Mouse (Mus musculus) cerebellum, adult 18-20 months (tissue): ENCODE results near the gene Blvrb.
A peak's percentile ranks its signal among the peaks of the same experiment; 100 is the strongest.

Experiments used
- DNase-seq, 2 experiments: peaks; one replicate each; pipeline ENCODE4 v3.0.0; 2021

The Blvrb gene

GRCm38 (mm10) chr7:27449256-27449862 is 1.6 kb downstream of the Blvrb start:
- peak; percentile 69 to 76 for DNase-seq

- no peak for DNase-seq
Measured at GRCm38 (mm10) chr7:27451359-27451758, 3.6 kb downstream of the Blvrb start.

GRCm38 (mm10) chr7:27452206-27452770 is 4.5 kb downstream of the Blvrb start:
- no peak for DNase-seq

- DNase-seq, result no peak
Measured at GRCm38 (mm10) chr7:27454461-27455121, 6.8 kb downstream of the Blvrb start.

- DNase-seq, result no peak
Measured at GRCm38 (mm10) chr7:27455273-27455672, 7.5 kb downstream of the Blvrb start.

GRCm38 (mm10) chr7:27458614-27459013 is 10.8 kb downstream of the Blvrb start:
- DNase-seq, result no peak

- no peak for DNase-seq
Measured at GRCm38 (mm10) chr7:27459640-27460039, 11.9 kb downstream of the Blvrb start.

- no peak for DNase-seq
Measured at GRCm38 (mm10) chr7:27460477-27460876, 12.7 kb downstream of the Blvrb start.

GRCm38 (mm10) chr7:27467648-27468047 is 19.9 kb downstream of the Blvrb start:
- no peak for DNase-seq

- no peak for DNase-seq
Measured at GRCm38 (mm10) chr7:27471390-27472120, 23.8 kb downstream of the Blvrb start.

- no peak for DNase-seq
Measured at GRCm38 (mm10) chr7:27472596-27472995, 24.8 kb downstream of the Blvrb start.

GRCm38 (mm10) chr7:27473156-27473834 is 25.5 kb downstream of the Blvrb start, which contains the start of gene Sertad3:
Gene Sertad3, plus strand, starts transcription at chr7:27473768.
- peak; percentile 99 to 100 for DNase-seq

- no peak for DNase-seq
Measured at GRCm38 (mm10) chr7:27473835-27474489, 26.2 kb downstream of the Blvrb start.

GRCm38 (mm10) chr7:27474490-27474954 is 26.7 kb downstream of the Blvrb start:
- peak; percentile 97 to 99 for DNase-seq

- DNase-seq, result no peak
Measured at GRCm38 (mm10) chr7:27475596-27475995, 27.8 kb downstream of the Blvrb start.

GRCm38 (mm10) chr7:27476098-27476635 is 28.4 kb downstream of the Blvrb start:
- DNase-seq, result peak in 1 of 2 experiments; percentile 26

GRCm38 (mm10) chr7:27478561-27478960 is 30.8 kb downstream of the Blvrb start:
- no peak for DNase-seq

GRCm38 (mm10) chr7:27479750-27480149 is 32.0 kb downstream of the Blvrb start:
- no peak for DNase-seq

- DNase-seq, result no peak
Measured at GRCm38 (mm10) chr7:27480506-27480905, 32.7 kb downstream of the Blvrb start.

GRCm38 (mm10) chr7:27480927-27481626 is 33.3 kb downstream of the Blvrb start:
- DNase-seq, result peak in 1 of 2 experiments; percentile 30

GRCm38 (mm10) chr7:27481627-27481969 is 33.8 kb downstream of the Blvrb start:
- peak; percentile 84 to 85 for DNase-seq
